8 mouse cellular contexts compared by ENCODE assay signal in the genomic region with DNA sequence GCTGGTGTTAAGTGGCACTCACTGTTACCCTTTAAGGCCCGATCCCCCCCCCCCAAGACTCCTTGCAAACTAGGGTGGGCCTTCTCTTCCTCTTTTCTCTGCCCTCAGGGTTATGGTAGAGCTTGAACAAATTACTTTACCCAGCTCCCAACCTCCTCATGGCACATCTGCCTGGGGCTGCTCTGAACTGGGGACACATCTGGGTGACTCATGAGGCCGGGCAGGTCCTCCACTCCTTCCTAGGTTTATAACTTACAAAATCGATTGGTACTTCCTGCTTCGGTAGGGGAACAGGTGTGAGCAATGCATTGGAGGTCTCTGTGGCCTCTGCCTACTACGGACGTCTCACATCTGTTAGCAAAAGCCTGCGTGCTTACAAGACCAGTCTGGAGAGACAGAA. TPM values are rescaled to one million over a fixed set of nuclear protein-coding genes. Genes with fewer than 3 reads are reported as not detected.
A peak's percentile ranks its signal among the peaks of the same experiment; 100 is the strongest.
DNase-seq lines count a peak whose midpoint lies in the region; ATAC-seq and TF ChIP-seq lines count a peak whose summit lies in the region.

No protein-coding gene starts in this region.

- H3K4me1 ChIP-seq in cerebellum, adult 2 months (ENCODE audit: control insufficient read depth, insufficient read depth, low read length) = peaks cover 42% of the 10 kb centered on the region
- H3K4me1 ChIP-seq in spleen, adult 2 months (ENCODE audit: control insufficient read depth, insufficient read depth, insufficient read length) = peaks cover 15% of the 10 kb centered on the region; the same call in 1 of the 2 replicates
- peaks cover 31% of the 10 kb centered on the region for H3K4me1 ChIP-seq in liver, adult 2 months (ENCODE audit: control insufficient read depth, insufficient read depth, low read length)
- H3K4me1 ChIP-seq in stomach, embryonic 16.5 days (ENCODE audit: control insufficient read depth, insufficient read depth, low read length) = peaks cover 58% of the 10 kb centered on the region

- H3K9me3 ChIP-seq in stomach, embryonic 16.5 days (replicated peaks; ENCODE audit: control insufficient read depth, low read length) = no peaks in the 10 kb centered on the region

- peak overlapping the region; percentile 26 for H3K4me3 ChIP-seq in cerebellum, adult 2 months (replicated peaks; ENCODE audit: insufficient read depth, low read depth, low read length)
- peak overlapping the region; percentile 76 for H3K4me3 ChIP-seq in spleen, adult 2 months (ENCODE audit: extremely low read depth, insufficient read depth, insufficient read length)
- peak overlapping the region; percentile 80 for H3K4me3 ChIP-seq in liver, adult 2 months (ENCODE audit: insufficient read depth, low read depth, low read length)
- H3K4me3 ChIP-seq in stomach, embryonic 16.5 days (replicated peaks; ENCODE audit: low read length) = peak overlapping the region; percentile 80

- DNase-seq in cerebellum, adult 2 months = no peak
- DNase-seq in cerebellum, postnatal 25 days = no peak
- DNase-seq in spleen, adult 2 months (ENCODE audit: low read depth in 1 of 2, low spot score in 2 of 2) = no peak
- no peak for DNase-seq in spleen, adult 12 weeks (ENCODE audit: low spot score)
- peak; percentile 48 for DNase-seq in liver, adult 2 months (ENCODE audit: extremely low read depth, low read depth, low spot score)
- DNase-seq in urinary bladder, adult 2 months (ENCODE audit: low spot score) = no peak

- no peak for ATAC-seq in stomach, embryonic 16.5 days (ENCODE audit: insufficient read depth, low FRiP score)
- no peak for ATAC-seq in inflammation-experienced regulatory T-cells, adult 6 months

- TF ChIP-seq POLR2A in cerebellum, adult 2 months (IDR thresholded peaks at IDR 0.05; ENCODE audit: borderline replicate concordance, insufficient read depth, low read length) = no peak
- no peak for TF ChIP-seq POLR2A in spleen, adult 2 months (IDR thresholded peaks at IDR 0.05; ENCODE audit: low read depth, low read length)
- TF ChIP-seq POLR2A in liver, adult 2 months (IDR thresholded peaks at IDR 0.05; ENCODE audit: extremely low read depth, insufficient read depth, low read length) = no peak

- H3K4me2 ChIP-seq in stomach, embryonic 16.5 days (ENCODE audit: low read depth, low read length) = peak overlapping the region; percentile 95

- H3K79me2 ChIP-seq in liver, adult 2 months (ENCODE audit: control insufficient read depth, insufficient read depth, low read length) = peaks cover 41% of the 10 kb centered on the region

- peak overlapping the region; percentile 89 for H3K9ac ChIP-seq in liver, adult 2 months (ENCODE audit: low read depth, low read length)
- no peak overlapping the region for H3K9ac ChIP-seq in stomach, embryonic 16.5 days (ENCODE audit: low read length)

- TF ChIP-seq CTCF in cerebellum, adult 2 months (IDR thresholded peaks at IDR 0.05; ENCODE audit: borderline replicate concordance, insufficient read depth, low read depth, low read length) = no peak
- no peak for TF ChIP-seq CTCF in spleen, adult 2 months (IDR thresholded peaks at IDR 0.05; ENCODE audit: extremely low read depth, insufficient read depth, insufficient read length, insufficient replicate concordance)
- no peak for TF ChIP-seq CTCF in liver, adult 2 months (IDR thresholded peaks at IDR 0.05; ENCODE audit: low read depth, low read length)

- H3K36me3 ChIP-seq in spleen, adult 2 months (ENCODE audit: control insufficient read depth, insufficient read depth, low read length) = no peaks in the 10 kb centered on the region; the same call in 1 of the 2 replicates
- no peaks in the 10 kb centered on the region for H3K36me3 ChIP-seq in liver, adult 2 months (ENCODE audit: control insufficient read depth, insufficient read depth, low read length)
- no peaks in the 10 kb centered on the region for H3K36me3 ChIP-seq in stomach, embryonic 16.5 days (ENCODE audit: control insufficient read depth, insufficient read depth, low read length)

- H3K27me3 ChIP-seq in cerebellum, adult 2 months (ENCODE audit: control insufficient read depth, insufficient read depth, low read length) = no peaks in the 10 kb centered on the region
- H3K27me3 ChIP-seq in spleen, adult 2 months (ENCODE audit: control insufficient read depth, insufficient read depth, low read length) = no peaks in the 10 kb centered on the region
- H3K27me3 ChIP-seq in liver, adult 2 months (ENCODE audit: control insufficient read depth, insufficient read depth, low read length) = no peaks in the 10 kb centered on the region
- H3K27me3 ChIP-seq in stomach, embryonic 16.5 days (ENCODE audit: control insufficient read depth, insufficient read depth, low read length) = no peaks in the 10 kb centered on the region

- 41% methylated on average over 7 of the region's 7 CpGs for WGBS in cerebellum, adult 2 months
- 32% methylated on average over 7 of the region's 7 CpGs for WGBS in spleen, adult 2 months
- 20% methylated on average over 7 of the region's 7 CpGs for WGBS in liver, adult 2 months
- WGBS in stomach, embryonic 16.5 days = 44% methylated on average over 7 of the region's 7 CpGs

- no peak overlapping the region for H3K27ac ChIP-seq in cerebellum, adult 2 months (ENCODE audit: insufficient read depth, low read length)
- H3K27ac ChIP-seq in spleen, adult 2 months (ENCODE audit: insufficient read depth, low read length) = peak overlapping the region; percentile 15; the same call in 1 of the 2 replicates
- peak overlapping the region; percentile 98 for H3K27ac ChIP-seq in liver, adult 2 months (replicated peaks; ENCODE audit: insufficient read depth, low read depth, low read length)
- no peak overlapping the region for H3K27ac ChIP-seq in stomach, embryonic 16.5 days (ENCODE audit: low read length)

RNA-seq across cellular contexts. Expression of a gene that starts 3.0 kb away (rescaled TPM):
- polyA plus RNA-seq in cerebellum, adult 2 months (2012; rRNA removed) = 69.8 and 70.5 TPM in 2 replicates
- 56.5 and 66.0 TPM in 2 replicates for polyA plus RNA-seq in spleen, adult 2 months (2012; rRNA removed)
- 40.2 and 43.7 TPM in 2 replicates for total RNA-seq in liver, adult 2 months (2014; rRNA removed)
- polyA plus RNA-seq in liver, adult 2 months (2012; rRNA removed) = 110 and 121 TPM in 2 replicates
- polyA plus RNA-seq in stomach, embryonic 16.5 days (2015; fragmentation: Nextera tagmentation; extraction: Ambion mirVana) = 4.8 and 5.2 TPM in 2 replicates
- 1 to 10 TPM; 2.2 to 5.1 (median 4.9) TPM for polyA plus RNA-seq in inflammation-experienced regulatory T-cells, adult 6 months (2017; shearing (Covaris generic))
- 29.0 and 30.1 TPM in 2 replicates for polyA plus RNA-seq in urinary bladder, adult 2 months (2012; rRNA removed)

Comparison
In these comparisons a context has a peak if more than half of its experiments do, and no peak if none do; other contexts are left out.
1. H3K27ac ChIP-seq: peak in spleen, adult 2 months (single experiment) and liver, adult 2 months (single experiment); none in cerebellum, adult 2 months (single experiment) and stomach, embryonic 16.5 days (single experiment).
2. H3K4me3 ChIP-seq: peak in every context shown above with its lines; median percentile 80 in liver, adult 2 months; 80 in stomach, embryonic 16.5 days; 76 in spleen, adult 2 months; 26 in cerebellum, adult 2 months.